Mouse (Mus musculus) intestine, embryonic 14.5 days (tissue): ENCODE measurements at regions not wholly inside any gene's neighbourhood (a gene's known extent, or its start where the extent isn't known, plus 50 kb on each side); places are given as distances from the start of the nearest gene placed in this dataset.
"Not testable (repeated sequence)": the region's sequence is repeated elsewhere in the genome, so short reads cannot be mapped to it uniquely, and the experiment has no call there.

Experiments
- ATAC-seq: fragments of 200-750 bp; cut with Nextera tagmentation; replicated peaks from 2 replicates; pipeline ENCODE4 v1.8.0; 2017; ENCODE audit warnings: low read depth, moderate number of reproducible peaks, moderate TSS enrichment, moderate library complexity; ENCODE audit not compliant: low FRiP score, low TSS enrichment
- DNase-seq: peaks from one replicate; pipeline ENCODE4 v3.0.0-alpha.2; 2018; ENCODE audit warnings: low spot score
- H3K27ac ChIP-seq: fragments of 300-500 bp; sonication (generic); 2 replicates; pipeline ENCODE4 v1.5.1; 2014; ENCODE audit warnings: low read depth, mild to moderate bottlenecking, control low read depth
- H3K27me3 ChIP-seq: fragments of 300-500 bp; sonication (generic); replicated peaks from 2 replicates; pipeline ENCODE4 v1.6.1; 2014; ENCODE audit warnings: low read length, control low read depth; ENCODE audit not compliant: control insufficient read depth, insufficient read depth
- H3K36me3 ChIP-seq: fragments of 300-500 bp; sonication (generic); 2 replicates; pipeline ENCODE4 v1.6.1; 2014; ENCODE audit warnings: low read length, control low read depth; ENCODE audit not compliant: control insufficient read depth, insufficient read depth
- H3K4me1 ChIP-seq: fragments of 300-500 bp; sonication (generic); replicated peaks from 2 replicates; pipeline ENCODE4 v1.6.1; 2014; ENCODE audit warnings: low read length, control low read depth, mixed read lengths; ENCODE audit not compliant: control insufficient read depth, insufficient read depth
- H3K4me2 ChIP-seq: fragments of 300-500 bp; sonication (generic); 2 replicates; pipeline ENCODE4 v1.6.1; 2014; ENCODE audit warnings: low read length
- H3K4me3 ChIP-seq: fragments of 300-500 bp; sonication (generic); 2 replicates; pipeline ENCODE4 v1.5.1; 2014; ENCODE audit warnings: low read depth, low read length, control low read depth, mixed read lengths
- H3K9ac ChIP-seq: fragments of 300-500 bp; sonication (generic); 2 replicates; pipeline ENCODE4 v1.6.1; 2014; ENCODE audit warnings: mild to moderate bottlenecking, low read length
- H3K9me3 ChIP-seq: fragments of 300-500 bp; sonication (generic); 2 replicates; pipeline ENCODE4 v1.6.1; 2016; ENCODE audit warnings: low read length, control low read depth; ENCODE audit not compliant: control insufficient read depth
- WGBS: fragments of 180-500 bp; shearing (Covaris S2); extraction: QIAGEN DNeasy Blood & Tissue Kit; methylation state at CpG from one replicate; pipeline ENCODE4 v1.1.7; 2014; 5-methylcytosine and 5-hydroxymethylcytosine counted together

GRCm38 (mm10) chr16:30709975-30710374, 110.5 kb downstream of the Fam43a start:
- Histone ChIP-seq H3K27ac (no peak overlapping the region), H3K36me3 (no peaks in the 10 kb centered on the region), H3K4me3 (no peak overlapping the region), H3K4me1 (no peaks in the 10 kb centered on the region), H3K4me2 (no peak overlapping the region), H3K9ac (no peak overlapping the region), H3K27me3 (no peaks in the 10 kb centered on the region), H3K9me3 (no peaks in the 10 kb centered on the region)
- WGBS: 61% methylated on average over 2 of the region's 2 CpGs
- no peak for ATAC-seq
- no peak for DNase-seq

- Histone ChIP-seq H3K27me3 (no peaks in the 10 kb centered on the region), H3K4me1 (no peaks in the 10 kb centered on the region), H3K4me3 (no peak overlapping the region), H3K27ac (no peak overlapping the region), H3K36me3 (no peaks in the 10 kb centered on the region), H3K4me2 (no peak overlapping the region), H3K9ac (no peak overlapping the region), H3K9me3 (no peaks in the 10 kb centered on the region)
- DNase-seq: no peak
- no peak for ATAC-seq
- 85% methylated on average over 6 of the region's 6 CpGs for WGBS
These were observed 113.0 kb downstream of the Fam43a start for GRCm38 (mm10) chr16:30712570-30712969.

GRCm38 (mm10) chr16:30717577-30717976, 118.1 kb downstream of the Fam43a start:
- H3K4me3 ChIP-seq, H3K27me3 ChIP-seq, ATAC-seq, H3K36me3 ChIP-seq, H3K27ac ChIP-seq, H3K4me2 ChIP-seq, DNase-seq, H3K9ac ChIP-seq, H3K9me3 ChIP-seq, H3K4me1 ChIP-seq: not testable (repeated sequence)

GRCm38 (mm10) chr16:30720791-30721190, 121.3 kb downstream of the Fam43a start:
- DNase-seq: no peak
- H3K27ac ChIP-seq: no peak overlapping the region
- no peak for ATAC-seq
- H3K27me3 ChIP-seq: no peaks in the 10 kb centered on the region
- no peak overlapping the region for H3K4me3 ChIP-seq
- no peaks in the 10 kb centered on the region for H3K36me3 ChIP-seq
- no peak overlapping the region for H3K9ac ChIP-seq
- H3K4me2 ChIP-seq: no peak overlapping the region
- WGBS: 27% methylated on average over 6 of the region's 6 CpGs
- no peaks in the 10 kb centered on the region for H3K9me3 ChIP-seq
- peaks cover 4% of the 10 kb centered on the region for H3K4me1 ChIP-seq

- Histone ChIP-seq H3K4me2 (no peak overlapping the region), H3K4me3 (no peak overlapping the region), H3K4me1 (peaks cover 4% of the 10 kb centered on the region), H3K9ac (no peak overlapping the region), H3K9me3 (no peaks in the 10 kb centered on the region), H3K36me3 (no peaks in the 10 kb centered on the region), H3K27ac (no peak overlapping the region), H3K27me3 (no peaks in the 10 kb centered on the region)
- DNase-seq (no peak), ATAC-seq (no peak)
These were observed 121.7 kb downstream of the Fam43a start for GRCm38 (mm10) chr16:30721223-30721622.

GRCm38 (mm10) chr16:30722372-30722771, 122.8 kb downstream of the Fam43a start:
- DNase-seq (no peak), ATAC-seq (no peak)
- no peak overlapping the region for H3K4me3 ChIP-seq
- H3K9me3 ChIP-seq: no peaks in the 10 kb centered on the region
- no peak overlapping the region for H3K9ac ChIP-seq
- no peak overlapping the region for H3K27ac ChIP-seq
- H3K36me3 ChIP-seq: no peaks in the 10 kb centered on the region
- 75% methylated on average over 3 of the region's 3 CpGs for WGBS
- H3K4me2 ChIP-seq: no peak overlapping the region
- peaks cover 4% of the 10 kb centered on the region for H3K4me1 ChIP-seq
- H3K27me3 ChIP-seq: no peaks in the 10 kb centered on the region

GRCm38 (mm10) chr16:30724591-30724990, 125.1 kb downstream of the Fam43a start:
- H3K27ac ChIP-seq: no peak overlapping the region
- no peak overlapping the region for H3K4me2 ChIP-seq
- no peaks in the 10 kb centered on the region for H3K9me3 ChIP-seq
- H3K4me3 ChIP-seq: no peak overlapping the region
- DNase-seq (no peak), ATAC-seq (no peak)
- H3K36me3 ChIP-seq: no peaks in the 10 kb centered on the region
- WGBS: 95% methylated on average over 1 of the region's 1 CpGs
- peaks cover 4% of the 10 kb centered on the region for H3K4me1 ChIP-seq
- H3K27me3 ChIP-seq: no peaks in the 10 kb centered on the region
- H3K9ac ChIP-seq: no peak overlapping the region

GRCm38 (mm10) chr16:30732770-30733415, 133.4 kb downstream of the Fam43a start:
- H3K27ac ChIP-seq: no peak overlapping the region
- H3K9me3 ChIP-seq: no peaks in the 10 kb centered on the region
- H3K4me2 ChIP-seq: no peak overlapping the region
- DNase-seq: no peak
- ATAC-seq: no peak
- H3K4me3 ChIP-seq: no peak overlapping the region
- 48% methylated on average over 9 of the region's 9 CpGs for WGBS
- H3K36me3 ChIP-seq: no peaks in the 10 kb centered on the region
- H3K9ac ChIP-seq: no peak overlapping the region
- peaks cover 19% of the 10 kb centered on the region for H3K4me1 ChIP-seq
- H3K27me3 ChIP-seq: no peaks in the 10 kb centered on the region

GRCm38 (mm10) chr16:30733478-30733877, 134.0 kb downstream of the Fam43a start:
- WGBS: 62% methylated on average over 11 of the region's 11 CpGs
- no peak overlapping the region for H3K4me3 ChIP-seq
- no peaks in the 10 kb centered on the region for H3K36me3 ChIP-seq
- no peak overlapping the region for H3K9ac ChIP-seq
- ATAC-seq: no peak
- H3K9me3 ChIP-seq: no peaks in the 10 kb centered on the region
- H3K4me2 ChIP-seq: no peak overlapping the region
- H3K27me3 ChIP-seq: no peaks in the 10 kb centered on the region
- H3K4me1 ChIP-seq: peaks cover 22% of the 10 kb centered on the region
- no peak overlapping the region for H3K27ac ChIP-seq
- no peak for DNase-seq
